Mouse (Mus musculus) midbrain, embryonic 16.5 days (tissue): ENCODE measurements at regions not wholly inside any gene's neighbourhood (a gene's known extent, or its start where the extent isn't known, plus 50 kb on each side); places are given as distances from the start of the nearest gene placed in this dataset.

Experiments used
- ATAC-seq: fragments of 200-750 bp; cut with Nextera tagmentation; 2 replicates; pipeline ENCODE4 v1.8.0; 2017; ENCODE audit warnings: moderate TSS enrichment
- H3K27ac ChIP-seq: fragments of 300-500 bp; sonication (generic); 2 replicates; pipeline ENCODE4 v1.5.1; 2014; ENCODE audit warnings: mild to moderate bottlenecking, low read length, mixed read lengths
- H3K27me3 ChIP-seq: fragments of 300-500 bp; sonication (generic); 2 replicates; pipeline ENCODE4 v1.6.1; 2014; ENCODE audit warnings: low read depth, low read length, mixed read lengths; ENCODE audit not compliant: control insufficient read depth, insufficient read depth
- H3K36me3 ChIP-seq: fragments of 300-500 bp; sonication (generic); 2 replicates; pipeline ENCODE4 v1.6.1; 2014; ENCODE audit warnings: mild to moderate bottlenecking, low read length, moderate library complexity, mixed read lengths; ENCODE audit not compliant: control insufficient read depth, insufficient read depth
- H3K4me1 ChIP-seq: fragments of 300-500 bp; sonication (generic); 2 replicates; pipeline ENCODE4 v1.6.1; 2014; ENCODE audit warnings: mild to moderate bottlenecking, low read length, mixed read lengths; ENCODE audit not compliant: control insufficient read depth, insufficient read depth
- H3K4me2 ChIP-seq: fragments of 300-500 bp; sonication (generic); 2 replicates; pipeline ENCODE4 v1.6.1; 2014; ENCODE audit warnings: mild to moderate bottlenecking, low read length, mixed read lengths
- H3K4me3 ChIP-seq: fragments of 300-500 bp; sonication (generic); 2 replicates; pipeline ENCODE4 v1.5.1; 2014; ENCODE audit warnings: low read depth, mild to moderate bottlenecking, low read length, moderate library complexity, mixed read lengths
- H3K9ac ChIP-seq: fragments of 300-500 bp; sonication (generic); 2 replicates; pipeline ENCODE4 v1.6.1; 2014; ENCODE audit warnings: low read depth, low read length, mixed read lengths
- H3K9me3 ChIP-seq: fragments of 300-500 bp; sonication (generic); replicated peaks from 2 replicates; pipeline ENCODE4 v1.6.1; 2014; ENCODE audit warnings: mild to moderate bottlenecking, low read length, mixed read lengths; ENCODE audit not compliant: control insufficient read depth, poor library complexity, severe bottlenecking
- WGBS: fragments of 180-500 bp; shearing (Covaris S2); extraction: QIAGEN DNeasy Blood & Tissue Kit; methylation state at CpG from one replicate; pipeline ENCODE4 v1.1.7; 2014; 5-methylcytosine and 5-hydroxymethylcytosine counted together

DNA sequence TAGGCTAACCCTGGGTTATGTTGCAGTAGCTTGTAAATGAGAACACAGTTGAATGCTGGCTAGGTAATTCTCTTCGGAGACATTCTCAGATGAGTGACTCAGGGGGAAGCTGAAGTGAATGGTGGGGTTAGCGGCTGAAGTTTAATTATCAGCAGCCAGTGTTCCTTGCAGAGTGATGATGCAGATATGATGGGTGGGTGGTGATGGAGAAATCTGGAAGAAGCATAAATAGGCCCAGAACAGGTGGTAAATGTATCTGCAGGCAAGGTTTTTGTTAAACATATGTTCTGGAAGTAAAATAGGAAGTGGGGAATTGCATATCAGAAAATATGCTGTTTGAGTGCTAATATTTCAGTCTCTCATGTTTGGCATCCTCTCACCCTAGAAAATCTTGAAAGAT is 191.3 kb downstream of the Edem1 start:
- no peak overlapping the region for H3K4me2 ChIP-seq
- no peaks in the 10 kb centered on the region for H3K4me1 ChIP-seq
- ATAC-seq: no peak
- H3K36me3 ChIP-seq: no peaks in the 10 kb centered on the region
- no peaks in the 10 kb centered on the region for H3K27me3 ChIP-seq
- H3K9ac ChIP-seq: no peak overlapping the region
- H3K27ac ChIP-seq: no peak overlapping the region
- no peaks in the 10 kb centered on the region for H3K9me3 ChIP-seq
- WGBS: 88% methylated on average over 2 of the region's 2 CpGs
- no peak overlapping the region for H3K4me3 ChIP-seq
